Mouse (Mus musculus) cerebral cortex, adult 2 months (tissue): ENCODE data around the gene Kcnk5.

Experiments
- WGBS: fragments of 180-500 bp; shearing (Covaris S2); methylation state at CpG from one replicate; pipeline ENCODE4 v1.1.7; 2018; 5-methylcytosine and 5-hydroxymethylcytosine counted together

The Kcnk5 gene

GRCm38 (mm10) chr14:20114951-20115350, 66.7 kb downstream of the Kcnk5 start:
- 92% methylated on average over 6 of the region's 6 CpGs for WGBS

GRCm38 (mm10) chr14:20113964-20114363, 67.6 kb downstream of the Kcnk5 start:
- WGBS: 12% methylated on average over 6 of the region's 6 CpGs

- 67% methylated on average over 7 of the region's 7 CpGs for WGBS
Measured at GRCm38 (mm10) chr14:20113189-20113961, 68.2 kb downstream of the Kcnk5 start.

GRCm38 (mm10) chr14:20112218-20112617, 69.4 kb downstream of the Kcnk5 start:
- 72% methylated on average over 3 of the region's 3 CpGs for WGBS

- 81% methylated on average over 1 of the region's 1 CpGs for WGBS
Measured at GRCm38 (mm10) chr14:20110945-20111344, 70.7 kb downstream of the Kcnk5 start.

GRCm38 (mm10) chr14:20106271-20106670, 75.3 kb downstream of the Kcnk5 start:
- 82% methylated on average over 6 of the region's 6 CpGs for WGBS

- WGBS: 34% methylated on average over 4 of the region's 4 CpGs
Measured at GRCm38 (mm10) chr14:20103207-20103606, 78.4 kb downstream of the Kcnk5 start.

GRCm38 (mm10) chr14:20098061-20098460, 83.5 kb downstream of the Kcnk5 start:
- WGBS: 75% methylated on average over 5 of the region's 5 CpGs

GRCm38 (mm10) chr14:20094942-20095341, 86.7 kb downstream of the Kcnk5 start:
- WGBS: 85% methylated on average over 5 of the region's 5 CpGs

- 53% methylated on average over 7 of the region's 7 CpGs for WGBS
Measured at GRCm38 (mm10) chr14:20093493-20093892, 88.1 kb downstream of the Kcnk5 start.
